Mouse (Mus musculus): Measurements from ENCODE around the gene Hivep3.

The Hivep3 gene

DNA sequence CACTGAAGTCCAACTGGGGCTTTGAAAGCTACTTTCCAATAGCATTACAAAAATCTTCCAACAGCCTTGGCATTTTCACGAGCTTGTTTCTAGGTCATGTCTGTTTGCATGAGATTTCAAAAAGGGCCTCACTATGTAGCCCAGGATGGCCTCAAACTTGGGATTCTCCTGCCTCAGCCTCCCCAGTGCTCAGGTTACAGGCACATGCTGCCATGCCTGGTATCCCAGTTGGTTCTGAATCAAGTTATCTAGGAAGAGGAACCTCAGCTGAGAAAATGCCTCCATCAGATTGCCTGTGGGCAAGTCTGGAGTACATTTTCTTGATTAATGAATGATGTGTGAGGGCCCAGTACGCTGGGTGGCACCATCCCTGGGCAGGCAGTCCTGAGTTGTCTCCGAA lies 324.6 kb downstream of the Hivep3 start:
- no peak for DNase-seq (ENCODE audit: low read depth)

GRCm38 (mm10) chr4:120058794-120059193 lies 325.2 kb downstream of the Hivep3 start:
- no peak for DNase-seq (ENCODE audit: low read depth)

DNA sequence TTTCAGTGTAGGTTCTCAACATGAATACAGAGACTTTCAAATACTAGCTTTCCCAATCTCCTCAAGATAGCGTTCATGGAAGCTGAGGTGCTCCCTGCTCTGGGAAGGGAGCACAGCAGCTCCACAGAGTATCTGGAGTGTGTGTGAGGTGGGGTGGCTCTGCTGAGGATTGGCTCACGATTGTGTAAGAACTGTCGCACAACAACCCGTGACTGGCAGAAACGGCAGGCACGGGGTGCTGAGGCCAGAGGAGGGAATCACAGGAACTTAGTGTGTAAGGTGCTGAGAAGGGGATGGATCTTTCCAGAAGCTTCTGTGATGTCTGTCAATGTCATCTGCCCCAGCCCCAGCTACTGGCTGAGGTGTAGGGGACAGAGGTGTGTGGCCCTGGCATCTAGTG lies 328.1 kb downstream of the Hivep3 start:
- DNase-seq (ENCODE audit: low read depth): no peak

- no peak for DNase-seq (ENCODE audit: low read depth)
Observed at GRCm38 (mm10) chr4:120062198-120062597, 328.6 kb downstream of the Hivep3 start.

GRCm38 (mm10) chr4:120062754-120063153 lies 329.2 kb downstream of the Hivep3 start:
- no peak for DNase-seq (ENCODE audit: low read depth)

- DNase-seq (ENCODE audit: low read depth): no peak
Observed at GRCm38 (mm10) chr4:120063353-120064124, 330.0 kb downstream of the Hivep3 start.

GRCm38 (mm10) chr4:120064696-120065095 lies 331.1 kb downstream of the Hivep3 start, which contains the start of gene AL607142.1:
Gene AL607142.1 (plus strand): TSS chr4:120064996.
- no peak for DNase-seq (ENCODE audit: low read depth)

DNA sequence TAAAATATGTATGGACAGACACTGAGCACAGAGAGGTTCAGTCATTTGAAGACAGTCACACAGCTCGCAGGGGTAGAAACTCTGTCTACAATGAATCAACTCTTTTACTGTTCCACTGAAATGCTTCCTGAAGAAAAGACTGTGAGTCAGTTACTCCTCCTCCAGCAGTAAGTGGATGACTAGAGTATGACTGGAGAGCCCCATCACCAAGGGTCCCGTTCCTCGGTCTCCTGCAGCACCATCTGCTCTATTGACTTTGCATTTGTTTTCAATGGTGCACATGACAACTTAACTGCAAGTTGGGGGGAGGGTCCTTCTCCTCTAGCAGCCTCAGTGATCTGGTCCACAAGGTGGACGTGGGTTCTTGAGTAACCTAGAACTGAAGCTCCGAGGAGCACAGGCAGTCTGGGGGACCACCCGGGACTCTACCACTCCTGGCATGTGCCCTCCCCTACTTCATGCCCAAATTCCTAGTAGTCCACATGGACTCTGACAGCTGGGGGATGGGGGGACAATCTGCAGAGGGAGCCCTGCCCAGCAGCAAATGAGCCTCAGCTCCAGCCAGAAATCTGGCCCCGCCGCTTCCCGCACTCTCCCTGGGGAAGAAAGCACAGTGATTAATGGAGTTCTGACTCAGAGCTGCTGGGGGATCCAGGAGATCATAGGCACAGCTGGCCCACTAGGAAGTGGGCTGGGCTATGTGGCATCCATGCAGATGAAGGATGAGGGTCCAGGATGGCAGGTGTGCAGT lies 333.4 kb downstream of the Hivep3 start:
- DNase-seq (ENCODE audit: low read depth): no peak

DNA sequence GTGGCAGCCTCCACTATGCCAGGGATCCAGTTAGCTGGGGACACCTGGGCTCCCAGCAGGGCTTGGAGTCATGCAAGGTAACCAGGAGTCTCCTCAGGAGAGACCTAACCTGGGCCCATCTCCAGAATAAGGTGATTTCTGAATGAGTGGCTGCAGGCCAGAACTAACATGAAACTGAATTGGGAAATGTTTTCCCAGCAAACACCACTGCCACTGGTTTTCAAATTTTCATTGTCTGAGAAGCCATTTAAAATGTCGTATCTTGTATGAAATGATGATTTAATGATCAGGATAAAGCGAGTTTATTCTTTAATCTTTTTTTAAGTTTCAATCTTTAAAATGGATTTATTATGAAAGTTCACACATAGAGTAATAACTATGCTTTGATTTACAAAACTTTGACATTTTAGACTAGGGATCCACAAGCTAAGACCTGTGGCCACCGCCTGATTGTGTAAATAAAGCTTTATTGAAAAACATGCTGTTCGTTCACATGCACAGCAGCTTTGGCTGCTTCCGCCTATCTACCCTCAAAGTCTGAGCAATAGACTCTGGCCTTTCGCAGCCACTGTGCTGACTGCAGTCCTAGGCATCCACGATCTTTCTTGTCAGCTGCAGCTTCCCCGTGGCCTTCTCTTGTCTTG lies 334.1 kb downstream of the Hivep3 start:
- DNase-seq (ENCODE audit: low read depth): no peak

DNA sequence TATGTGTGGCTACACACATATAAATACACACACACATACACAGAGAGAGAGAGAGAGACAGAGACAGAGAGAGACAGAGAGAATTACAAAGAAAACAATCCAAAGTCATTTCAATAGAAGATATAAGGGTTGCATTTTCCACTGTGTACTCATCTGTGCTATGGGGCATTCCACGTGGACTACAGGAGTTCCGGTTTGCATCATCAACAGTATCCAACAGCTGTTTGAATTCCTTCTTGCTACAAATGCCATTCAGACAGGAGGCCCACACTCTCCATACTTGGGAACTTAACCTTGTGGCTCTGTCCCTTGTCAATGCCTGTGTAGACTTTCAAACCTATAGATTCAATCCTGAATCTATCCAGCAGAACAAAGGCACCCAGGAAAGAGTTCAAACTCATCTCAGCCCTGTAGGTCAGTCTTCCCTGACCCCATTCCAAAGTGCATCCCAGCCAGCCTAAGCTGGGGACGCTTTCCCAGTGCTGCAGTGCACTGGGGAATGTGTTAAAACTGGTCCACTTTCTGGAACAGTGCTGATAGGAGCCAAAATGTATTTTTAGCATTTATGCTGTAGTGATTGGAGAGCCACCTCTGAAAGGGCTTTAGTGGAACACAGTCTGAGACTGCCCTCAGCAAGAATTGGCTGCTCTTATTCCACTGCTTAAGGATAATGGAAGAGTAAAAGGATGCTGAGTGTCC lies 335.4 kb downstream of the Hivep3 start:
- DNase-seq (ENCODE audit: low read depth): no peak

DNA sequence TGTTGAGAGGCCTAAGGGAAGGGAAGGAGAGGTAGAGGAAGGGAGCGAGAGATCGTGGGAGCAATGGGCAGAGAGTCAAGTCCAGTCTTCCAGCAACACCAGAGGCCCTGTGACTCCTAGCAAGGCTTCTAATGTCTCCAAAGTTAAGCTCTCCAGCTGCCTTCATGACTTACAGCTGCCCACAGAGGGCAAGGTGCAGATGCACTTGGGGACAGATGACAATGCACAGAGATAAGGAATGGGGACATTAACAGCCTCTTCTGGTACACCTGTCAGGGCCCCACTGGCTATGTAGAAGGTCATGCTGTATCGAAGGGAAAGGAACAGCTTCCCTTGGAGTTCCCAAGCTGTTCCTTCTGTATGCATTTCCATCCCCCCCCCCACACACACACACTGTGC lies 336.0 kb downstream of the Hivep3 start:
- DNase-seq (ENCODE audit: low read depth): no peak

GRCm38 (mm10) chr4:120071411-120071810 lies 337.8 kb downstream of the Hivep3 start:
- no peak for DNase-seq (ENCODE audit: low read depth)

DNA sequence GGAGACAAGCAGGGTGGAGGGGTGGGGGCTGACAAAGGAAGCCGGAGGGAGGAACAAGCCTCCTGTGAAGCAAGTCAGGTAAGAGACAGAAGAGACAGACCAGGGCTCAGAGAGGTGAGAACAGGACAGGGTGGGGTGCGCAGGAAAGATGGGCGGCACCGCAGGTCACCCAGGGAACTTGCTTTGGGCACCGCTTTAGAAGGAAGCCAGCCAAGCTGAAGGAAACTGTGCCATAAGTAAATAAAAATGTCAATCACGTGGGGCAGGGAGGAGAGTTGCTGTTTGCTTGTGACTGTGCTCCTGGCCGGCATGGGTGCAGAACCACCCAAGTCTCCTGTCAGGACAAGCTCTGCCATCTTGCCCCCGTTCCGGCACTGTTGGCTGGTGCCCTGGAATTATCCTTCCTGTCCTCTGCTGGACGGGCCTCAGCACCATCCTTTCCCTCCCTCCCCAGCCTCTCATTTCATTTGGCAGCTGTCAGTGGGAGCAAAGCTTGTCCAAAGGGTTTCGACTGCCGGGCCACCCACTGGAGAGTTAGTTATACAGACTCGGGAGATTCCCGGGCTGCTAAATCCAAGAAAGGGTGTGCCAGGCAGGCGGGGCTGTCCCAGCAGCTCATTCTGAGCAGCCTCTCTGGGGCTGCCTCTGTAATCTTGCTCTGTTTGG lies 338.4 kb downstream of the Hivep3 start:
- DNase-seq (ENCODE audit: low read depth): no peak

GRCm38 (mm10) chr4:120074061-120074460 lies 340.5 kb downstream of the Hivep3 start:
- no peak for DNase-seq (ENCODE audit: low read depth)

DNA sequence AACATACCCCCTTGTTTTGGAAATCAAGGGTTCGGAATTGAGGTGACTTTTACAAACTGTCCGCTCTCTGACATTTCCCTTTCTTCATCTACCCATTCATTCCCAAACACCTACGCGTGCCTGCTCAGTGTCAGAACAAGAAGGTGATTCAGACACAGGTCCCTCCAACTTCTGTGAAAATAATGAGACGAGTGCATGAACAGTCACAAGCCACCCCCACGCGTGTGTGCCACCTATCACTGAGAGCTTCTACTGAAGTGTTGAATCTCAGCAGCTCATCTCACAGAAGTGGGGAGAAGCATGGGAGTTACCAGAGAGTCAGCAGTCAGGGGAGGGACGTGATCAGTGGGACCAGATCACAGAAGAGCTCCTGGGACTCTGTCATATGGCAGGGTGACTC lies 343.7 kb downstream of the Hivep3 start:
- no peak for DNase-seq (ENCODE audit: low read depth)

GRCm38 (mm10) chr4:120082527-120082926 lies 348.9 kb downstream of the Hivep3 start:
- DNase-seq (ENCODE audit: low read depth): no peak

DNA sequence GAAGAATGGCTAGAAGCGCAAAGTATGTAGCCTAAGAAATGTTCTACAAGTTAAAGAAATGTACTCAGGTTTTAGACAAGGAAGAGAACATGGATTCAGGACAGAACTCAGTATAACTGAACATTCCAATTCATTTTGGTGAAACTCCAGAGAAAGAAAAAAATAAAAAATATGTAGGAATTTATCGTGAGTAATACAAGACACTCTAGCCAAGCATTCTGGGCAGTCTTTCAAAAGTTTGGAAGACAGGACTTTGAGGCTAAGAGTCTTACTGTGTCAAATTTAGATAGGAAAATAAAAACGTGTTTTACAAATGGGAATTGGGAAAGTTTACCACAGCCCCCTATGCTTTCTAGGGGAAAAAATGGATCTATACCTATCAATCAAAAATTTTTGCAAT lies 350.1 kb downstream of the Hivep3 start:
- no peak for DNase-seq (ENCODE audit: low read depth)

- DNase-seq (ENCODE audit: low read depth): no peak
Observed at GRCm38 (mm10) chr4:120089536-120089935, 356.0 kb downstream of the Hivep3 start.

- no peak for DNase-seq (ENCODE audit: low read depth)
Observed at GRCm38 (mm10) chr4:120091997-120092783, 358.6 kb downstream of the Hivep3 start.

DNA sequence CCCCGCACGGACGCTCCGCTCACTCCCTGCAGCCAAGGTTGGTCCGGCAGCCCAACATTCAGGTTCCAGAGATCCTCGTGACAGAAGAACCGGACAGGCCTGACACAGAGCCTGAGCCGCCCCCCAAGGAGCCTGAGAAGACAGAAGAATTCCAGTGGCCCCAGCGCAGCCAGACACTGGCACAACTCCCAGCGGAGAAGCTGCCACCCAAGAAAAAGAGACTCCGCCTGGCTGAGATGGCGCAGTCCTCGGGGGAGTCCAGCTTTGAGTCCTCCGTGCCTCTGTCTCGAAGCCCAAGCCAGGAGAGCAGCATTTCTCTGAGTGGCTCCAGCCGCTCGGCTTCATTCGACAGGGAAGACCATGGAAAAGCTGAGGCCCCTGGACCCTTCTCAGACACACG lies 363.4 kb downstream of the Hivep3 start:
- no peak for DNase-seq (ENCODE audit: low read depth)

DNA sequence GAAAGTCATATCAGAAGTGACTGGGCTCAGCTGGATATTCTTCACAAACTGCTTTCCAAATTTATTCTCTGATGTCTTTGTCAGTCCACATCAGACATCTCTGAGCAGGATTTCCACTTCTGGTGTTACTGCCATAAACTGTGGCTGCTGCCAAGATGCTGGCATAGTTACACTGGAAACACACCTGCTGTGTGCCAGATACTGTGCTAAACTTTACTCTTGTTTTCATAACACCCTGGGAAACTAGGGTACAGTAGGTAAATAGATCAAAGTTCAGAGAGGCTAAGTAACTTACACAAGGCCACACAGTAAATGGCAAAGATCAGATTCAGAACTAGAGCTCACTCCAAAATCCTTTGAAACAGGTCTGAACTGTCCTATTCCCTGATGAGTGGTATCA lies 367.6 kb downstream of the Hivep3 start:
- DNase-seq (ENCODE audit: low read depth): no peak
